Mouse (Mus musculus): Measurements from ENCODE around the gene Wwc1. TPM values are rescaled to one million over a fixed set of nuclear protein-coding genes. Genes with fewer than 3 reads are reported as not detected.

The Wwc1 gene
- total RNA-seq (2021), result under 1 TPM in 1 of 2 experiments, not detected in 1; 0.32 TPM
- long read RNA-seq, experiment 1, partial matches to known transcripts, result 0 of 2 reads
- long read RNA-seq, experiment 1, other reads (novel, unspliced or antisense), result 2 of 2 reads
- long read RNA-seq, experiment 2, result 0 reads

GRCm38 (mm10) chr11:35980411-35980917, at the start of gene Wwc1:
Wwc1 (minus strand) TSS chr11:35980527.
- no peak for DNase-seq

- no peak for DNase-seq
Measured at GRCm38 (mm10) chr11:36020009-36020408, 39.7 kb upstream of the Wwc1 start.

GRCm38 (mm10) chr11:36013179-36013578, 32.9 kb upstream of the Wwc1 start:
- DNase-seq, result no peak

- no peak for DNase-seq
Measured at GRCm38 (mm10) chr11:36009281-36010208, 29.2 kb upstream of the Wwc1 start.

- DNase-seq, result no peak
Measured at GRCm38 (mm10) chr11:36002900-36003299, 22.6 kb upstream of the Wwc1 start.

GRCm38 (mm10) chr11:36001282-36001970, 21.1 kb upstream of the Wwc1 start:
- DNase-seq, result peak; percentile 60

- DNase-seq, result no peak
Measured at GRCm38 (mm10) chr11:36000585-36001281, 20.4 kb upstream of the Wwc1 start.

- no peak for DNase-seq
Measured at GRCm38 (mm10) chr11:36000038-36000437, 19.7 kb upstream of the Wwc1 start.

- DNase-seq, result no peak
Measured at GRCm38 (mm10) chr11:35998048-35998447, 17.7 kb upstream of the Wwc1 start.

GRCm38 (mm10) chr11:35995310-35995709, 15.0 kb upstream of the Wwc1 start:
- DNase-seq, result no peak

- no peak for DNase-seq
Measured at GRCm38 (mm10) chr11:35991846-35992245, 11.5 kb upstream of the Wwc1 start.

GRCm38 (mm10) chr11:35989967-35990366, 9.6 kb upstream of the Wwc1 start:
- no peak for DNase-seq

- DNase-seq, result no peak
Measured at GRCm38 (mm10) chr11:35985841-35986393, 5.6 kb upstream of the Wwc1 start.

- DNase-seq, result no peak
Measured at GRCm38 (mm10) chr11:35982734-35983133, 2.4 kb upstream of the Wwc1 start.

- DNase-seq, result no peak
Measured at GRCm38 (mm10) chr11:35979733-35980410, 455 bp downstream of the Wwc1 start.

- DNase-seq, result no peak
Measured at GRCm38 (mm10) chr11:35979266-35979732, 1.0 kb downstream of the Wwc1 start.

GRCm38 (mm10) chr11:35977796-35978195, 2.5 kb downstream of the Wwc1 start:
- DNase-seq, result no peak

- DNase-seq, result no peak
Measured at GRCm38 (mm10) chr11:35977096-35977495, 3.2 kb downstream of the Wwc1 start.

- DNase-seq, result no peak
Measured at GRCm38 (mm10) chr11:35976482-35976881, 3.8 kb downstream of the Wwc1 start.

GRCm38 (mm10) chr11:35974632-35975450, 5.5 kb downstream of the Wwc1 start:
- DNase-seq, result no peak
